Mouse (Mus musculus): ENCODE measurements around the gene Zfp574. TPM values are rescaled to one million over a fixed set of nuclear protein-coding genes. Genes with fewer than 3 reads are reported as not detected.

Gene Zfp574
- total RNA-seq, 2 experiments from 2014 or later = 25.0 to 26.1 TPM

GRCm38 (mm10) chr7:25068724-25069123 is 3.6 kb upstream of the Zfp574 start:
- DNase-seq (ENCODE audit: low spot score in 2 of 2) = peak in 1 of 2 experiments; percentile 60

- peak; percentile 65 to 86 for DNase-seq (ENCODE audit: low spot score in 2 of 2)
Measured at GRCm38 (mm10) chr7:25072716-25073390, 486 bp downstream of the Zfp574 start.

GRCm38 (mm10) chr7:25073924-25074323 is 1.6 kb downstream of the Zfp574 start:
- peak; percentile 47 to 67 for DNase-seq (ENCODE audit: low spot score in 2 of 2)

GRCm38 (mm10) chr7:25076296-25076662 is 3.9 kb downstream of the Zfp574 start:
- DNase-seq (ENCODE audit: low spot score in 2 of 2) = no peak

- peak; percentile 97 to 99 for DNase-seq (ENCODE audit: low spot score in 2 of 2)
Measured at GRCm38 (mm10) chr7:25076663-25077413, 4.5 kb downstream of the Zfp574 start.

GRCm38 (mm10) chr7:25077414-25077755 is 5.0 kb downstream of the Zfp574 start:
- no peak for DNase-seq (ENCODE audit: low spot score in 2 of 2)

- no peak for DNase-seq (ENCODE audit: low spot score in 2 of 2)
Measured at GRCm38 (mm10) chr7:25079496-25080026, 7.2 kb downstream of the Zfp574 start.

- no peak for DNase-seq (ENCODE audit: low spot score in 2 of 2)
Measured at GRCm38 (mm10) chr7:25080431-25080830, 8.1 kb downstream of the Zfp574 start.

GRCm38 (mm10) chr7:25082510-25082909 is 10.1 kb downstream of the Zfp574 start:
- no peak for DNase-seq (ENCODE audit: low spot score in 2 of 2)

GRCm38 (mm10) chr7:25084621-25085020 is 12.3 kb downstream of the Zfp574 start:
- no peak for DNase-seq (ENCODE audit: low spot score in 2 of 2)

- DNase-seq (ENCODE audit: low spot score in 2 of 2) = no peak
Measured at GRCm38 (mm10) chr7:25086656-25087055, 14.3 kb downstream of the Zfp574 start.

- no peak for DNase-seq (ENCODE audit: low spot score in 2 of 2)
Measured at GRCm38 (mm10) chr7:25087256-25087912, 15.0 kb downstream of the Zfp574 start.

- DNase-seq (ENCODE audit: low spot score in 2 of 2) = no peak
Measured at GRCm38 (mm10) chr7:25087972-25088371, 15.6 kb downstream of the Zfp574 start.

- DNase-seq (ENCODE audit: low spot score in 2 of 2) = no peak
Measured at GRCm38 (mm10) chr7:25088531-25088930, 16.2 kb downstream of the Zfp574 start.

GRCm38 (mm10) chr7:25088968-25089367 is 16.6 kb downstream of the Zfp574 start:
- DNase-seq (ENCODE audit: low spot score in 2 of 2) = no peak

GRCm38 (mm10) chr7:25089875-25090274 is 17.5 kb downstream of the Zfp574 start:
- DNase-seq (ENCODE audit: low spot score in 2 of 2) = no peak

- DNase-seq (ENCODE audit: low spot score in 2 of 2) = no peak
Measured at GRCm38 (mm10) chr7:25098169-25098568, 25.8 kb downstream of the Zfp574 start.

- DNase-seq (ENCODE audit: low spot score in 2 of 2) = no peak
Measured at GRCm38 (mm10) chr7:25099581-25099980, 27.2 kb downstream of the Zfp574 start.

GRCm38 (mm10) chr7:25105411-25106160 is 33.2 kb downstream of the Zfp574 start:
- peak; percentile 88 to 90 for DNase-seq (ENCODE audit: low spot score in 2 of 2)

- DNase-seq (ENCODE audit: low spot score in 2 of 2) = no peak
Measured at GRCm38 (mm10) chr7:25106790-25107502, 34.6 kb downstream of the Zfp574 start.

- no peak for DNase-seq (ENCODE audit: low spot score in 2 of 2)
Measured at GRCm38 (mm10) chr7:25109355-25109754, 37.0 kb downstream of the Zfp574 start.

Measured in layer of hippocampus, postnatal 14 days (tissue).